Mouse (Mus musculus) heart, adult 2 months (tissue): Measurements from ENCODE around the gene Slc7a11. TPM values are rescaled to one million over a fixed set of nuclear protein-coding genes. Genes with fewer than 3 reads are reported as not detected.

Experiments used
- DNase-seq, 2 experiments: peaks; one replicate each; pipeline ENCODE4 v3.0.0; 2021
- H3K27ac ChIP-seq: fragments of 200-600 bp; 2 replicates; pipeline ENCODE4 v1.8.1; 2022
- H3K27me3 ChIP-seq: fragments of 200-500 bp; 2 replicates; pipeline ENCODE4 v1.6.1; 2012; ENCODE audit warnings: mild to moderate bottlenecking, low read length, inconsistent platforms, mixed read lengths; ENCODE audit not compliant: control insufficient read depth, insufficient read depth
- H3K36me3 ChIP-seq: fragments of 200-500 bp; 2 replicates; pipeline ENCODE4 v1.6.1; 2012; ENCODE audit warnings: low read length, inconsistent platforms; ENCODE audit not compliant: control insufficient read depth, insufficient read depth
- H3K4me1 ChIP-seq: fragments of 200-500 bp; 2 replicates; pipeline ENCODE4 v1.6.1; 2011; ENCODE audit warnings: low read length; ENCODE audit not compliant: control insufficient read depth, insufficient read depth
- H3K4me3 ChIP-seq: fragments of 200-600 bp; 2 replicates; pipeline ENCODE4 v1.8.1; 2022
- H3K79me2 ChIP-seq: fragments of 200-500 bp; replicated peaks from 2 replicates; pipeline ENCODE4 v1.6.1; 2012; ENCODE audit warnings: mild to moderate bottlenecking, inconsistent platforms, low read length, moderate library complexity, mixed read lengths; ENCODE audit not compliant: control insufficient read depth, insufficient read depth
- H3K9ac ChIP-seq: fragments of 200-500 bp; 2 replicates; pipeline ENCODE4 v1.6.1; 2012; ENCODE audit warnings: low read depth, mild to moderate bottlenecking, control low read depth, inconsistent platforms, low read length, mixed read lengths
- CTCF ChIP-seq: fragments of 200-600 bp; IDR thresholded peaks from 2 replicates; pipeline ENCODE4 v1.8.1; 2022; ENCODE audit warnings: antibody characterized with exemption, mild to moderate bottlenecking, moderate library complexity
- EP300 ChIP-seq: fragments of 200-500 bp; IDR thresholded peaks from 2 replicates; pipeline ENCODE4 v1.6.1; 2011; ENCODE audit warnings: low read depth, low read length, control low read depth; ENCODE audit not compliant: insufficient read depth
- POLR2A ChIP-seq: fragments of 200-500 bp; IDR thresholded peaks from 2 replicates; pipeline ENCODE4 v1.6.1; 2011; ENCODE audit warnings: mild to moderate bottlenecking, low read depth, low read length, control low read depth; ENCODE audit not compliant: insufficient read depth
- WGBS: fragments of 180-500 bp; shearing (Covaris S2); methylation state at CpG from one replicate; pipeline ENCODE4 v1.1.7; 2018; 5-methylcytosine and 5-hydroxymethylcytosine counted together
- intact Hi-C: fragments of 180-260 bp; cut with DNase I; formaldehyde crosslinking; loops from one replicate; pipeline ENCODE4 v1.15.1; 2025
- polyA plus RNA-seq: library from polyadenylated mRNA; depleted of rRNA; stranded (reverse); fragments of >200 nt; gene quantifications from 2 replicates; pipeline ENCODE4 v1.2.3, GENCODE M21; 2012
- total RNA-seq, 2 experiments: library from RNA; stranded (reverse); gene quantifications; 2 replicates each; pipeline ENCODE4 v1.2.3; 2021

Gene Slc7a11
- total and polyA plus RNA-seq, 3 experiments = 0.02 to 0.20 TPM; not detected in 1

DNA sequence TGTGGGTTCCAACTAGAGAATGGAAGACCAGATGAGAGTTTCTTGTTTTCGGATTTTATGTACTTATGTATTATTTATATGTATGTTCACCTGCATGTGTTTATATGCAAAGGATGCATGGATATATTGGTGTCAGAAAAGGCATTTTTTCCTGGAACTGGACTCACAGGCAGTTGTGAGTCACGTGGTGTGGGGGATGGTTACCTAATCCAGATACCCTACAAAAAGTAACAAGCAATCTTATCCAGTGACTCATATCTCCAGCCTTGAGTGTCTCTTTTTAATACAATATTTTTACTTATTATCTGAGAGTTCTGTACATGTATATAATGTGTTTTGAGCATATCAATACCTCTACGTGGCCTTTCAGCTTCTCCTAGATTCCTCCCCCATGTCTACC is 469.4 kb downstream of the Slc7a11 start:
- intact Hi-C loops = no loop called here
- Histone ChIP-seq H3K4me3 (no peak overlapping the region), H3K4me1 (no peaks in the 10 kb centered on the region), H3K79me2 (no peaks in the 10 kb centered on the region), H3K9ac (no peak overlapping the region), H3K36me3 (no peaks in the 10 kb centered on the region), H3K27me3 (no peaks in the 10 kb centered on the region), H3K27ac (no peak overlapping the region)
- WGBS = 76% methylated on average over 3 of the region's 3 CpGs
- no peak for DNase-seq
- TF ChIP-seq EP300 (no peak), POLR2A (no peak), CTCF (no peak)

GRCm38 (mm10) chr3:49965569-49965968 is 477.8 kb downstream of the Slc7a11 start:
- H3K36me3 ChIP-seq = no peaks in the 10 kb centered on the region
- H3K9ac ChIP-seq = no peak overlapping the region
- H3K4me1 ChIP-seq = no peaks in the 10 kb centered on the region
- no peaks in the 10 kb centered on the region for H3K27me3 ChIP-seq
- no peak for DNase-seq
- TF ChIP-seq CTCF (no peak), POLR2A (no peak), EP300 (no peak)
- no peak overlapping the region for H3K27ac ChIP-seq
- WGBS = 87% methylated on average over 2 of the region's 2 CpGs
- no peak overlapping the region for H3K4me3 ChIP-seq
- no peaks in the 10 kb centered on the region for H3K79me2 ChIP-seq
- intact Hi-C loops = no loop called here

- Histone ChIP-seq H3K27me3 (no peaks in the 10 kb centered on the region), H3K9ac (no peak overlapping the region), H3K79me2 (no peaks in the 10 kb centered on the region), H3K4me3 (no peak overlapping the region), H3K4me1 (no peaks in the 10 kb centered on the region), H3K27ac (no peak overlapping the region), H3K36me3 (no peaks in the 10 kb centered on the region)
- intact Hi-C loops = no loop called here
- WGBS = 91% methylated on average over 2 of the region's 2 CpGs
- TF ChIP-seq CTCF (no peak), EP300 (no peak), POLR2A (no peak)
- DNase-seq = no peak
Measured at GRCm38 (mm10) chr3:49960581-49960980, 482.8 kb downstream of the Slc7a11 start.

- Histone ChIP-seq H3K27me3 (no peaks in the 10 kb centered on the region), H3K36me3 (no peaks in the 10 kb centered on the region), H3K4me1 (no peaks in the 10 kb centered on the region; the same call in 1 of the 2 replicates), H3K9ac (no peak overlapping the region), H3K79me2 (no peaks in the 10 kb centered on the region), H3K27ac (no peak overlapping the region), H3K4me3 (no peak overlapping the region)
- intact Hi-C loops = loop anchor here (5.0 to 10.0 kb wide), 2 partner anchors 125 to 192 kb away; partner anchors contain the start of gene Pcdh18
- WGBS = 27% methylated on average over 2 of the region's 2 CpGs
- TF ChIP-seq POLR2A = no peak
- TF ChIP-seq CTCF = no peak
- TF ChIP-seq EP300 = no peak
- peak in 1 of 2 experiments; percentile 26 for DNase-seq
Measured at GRCm38 (mm10) chr3:49946845-49947244, 496.6 kb downstream of the Slc7a11 start.

GRCm38 (mm10) chr3:49944783-49945182 is 498.6 kb downstream of the Slc7a11 start:
- peak in 1 of 2 experiments; percentile 43 for DNase-seq
- Histone ChIP-seq H3K79me2 (no peaks in the 10 kb centered on the region), H3K36me3 (no peaks in the 10 kb centered on the region), H3K9ac (no peak overlapping the region), H3K4me3 (no peak overlapping the region), H3K27ac (no peak overlapping the region), H3K27me3 (no peaks in the 10 kb centered on the region), H3K4me1 (no peaks in the 10 kb centered on the region; the same call in 1 of the 2 replicates)
- intact Hi-C loops = loop anchor here (5.0 to 10.0 kb wide), 2 partner anchors 128 to 190 kb away; partner anchors contain the start of gene Pcdh18
- TF ChIP-seq CTCF (no peak), EP300 (0 out of 2 replicates have a peak, but pooled peaks have one; percentile 46)
- WGBS = 36% methylated on average over 5 of the region's 5 CpGs

DNA sequence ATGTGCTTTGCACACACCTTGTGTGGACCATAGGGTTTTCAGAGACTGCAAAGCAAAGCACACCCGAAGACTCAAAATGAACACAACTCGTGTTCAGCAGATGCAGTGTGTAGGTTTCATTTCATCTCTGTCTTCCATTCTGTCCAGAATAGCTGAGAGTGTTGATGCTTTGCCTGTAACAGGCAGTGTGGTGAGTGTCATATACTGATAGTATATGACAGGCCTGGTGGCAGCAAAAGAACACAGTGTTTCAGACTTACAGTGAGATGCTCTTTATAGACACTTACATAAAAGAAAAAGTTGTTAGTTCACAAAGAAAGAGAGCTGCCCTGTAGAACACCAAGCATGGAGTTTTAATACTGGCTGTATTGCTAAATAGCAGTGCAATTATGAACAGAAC is 505.8 kb downstream of the Slc7a11 start:
- intact Hi-C loops = no loop called here
- Histone ChIP-seq H3K4me3 (no peak overlapping the region), H3K9ac (no peak overlapping the region), H3K27ac (no peak overlapping the region), H3K79me2 (no peaks in the 10 kb centered on the region), H3K27me3 (no peaks in the 10 kb centered on the region), H3K4me1 (no peaks in the 10 kb centered on the region), H3K36me3 (no peaks in the 10 kb centered on the region)
- no peak for DNase-seq
- WGBS = 37% methylated on average over 2 of the region's 2 CpGs
- TF ChIP-seq EP300 (no peak), CTCF (no peak), POLR2A (no peak)

- no peaks in the 10 kb centered on the region; the same call in none of the 2 replicates for H3K4me1 ChIP-seq
- TF ChIP-seq CTCF (no peak), EP300 (no peak)
- H3K27ac ChIP-seq = no peak overlapping the region
- no peaks in the 10 kb centered on the region for H3K27me3 ChIP-seq
- DNase-seq = no peak
- intact Hi-C loops = loop anchor here (10.0 kb wide), 1 partner anchor 265 kb away; no protein-coding TSS in a partner anchor
- no peaks in the 10 kb centered on the region for H3K36me3 ChIP-seq
- H3K9ac ChIP-seq = no peak overlapping the region
- H3K79me2 ChIP-seq = no peaks in the 10 kb centered on the region
- no peak overlapping the region for H3K4me3 ChIP-seq
Measured at GRCm38 (mm10) chr3:49929496-49929895, 513.9 kb downstream of the Slc7a11 start.
